Mouse (Mus musculus) liver, adult (tissue): ENCODE measurements around the gene Slco1a1.
A peak's percentile ranks its signal among the peaks of the same experiment; 100 is the strongest.

Experiments used
- GATA4 ChIP-seq: IDR thresholded peaks from 2 replicates; pipeline ENCODE4 v1.6.1; 2014; ENCODE audit warnings: mild to moderate bottlenecking, low read length; ENCODE audit not compliant: insufficient replicate concordance

Slco1a1 gene

DNA sequence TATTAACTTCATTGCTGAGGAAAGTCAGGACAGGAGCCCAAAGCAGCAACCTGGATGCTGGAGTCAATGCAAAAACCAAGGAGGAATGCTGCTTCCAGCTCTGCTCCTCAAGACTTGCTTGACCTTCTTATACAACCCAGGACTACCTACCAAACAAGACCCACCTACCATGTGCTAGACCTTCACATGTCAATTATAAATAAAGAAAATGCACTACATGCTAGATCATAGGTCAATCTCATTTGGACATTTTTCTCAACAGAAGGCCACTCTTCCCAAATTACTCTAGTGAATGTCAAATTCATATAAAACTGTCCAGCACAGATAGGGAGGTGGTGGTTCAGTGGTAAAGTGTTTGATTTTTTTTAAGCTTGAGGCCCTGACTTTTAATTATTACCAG is at the start of gene Slco1a1:
Slco1a1 (minus strand) TSS at position 101 of the 400 bp plus-strand sequence.
- no peak for TF ChIP-seq GATA4

DNA sequence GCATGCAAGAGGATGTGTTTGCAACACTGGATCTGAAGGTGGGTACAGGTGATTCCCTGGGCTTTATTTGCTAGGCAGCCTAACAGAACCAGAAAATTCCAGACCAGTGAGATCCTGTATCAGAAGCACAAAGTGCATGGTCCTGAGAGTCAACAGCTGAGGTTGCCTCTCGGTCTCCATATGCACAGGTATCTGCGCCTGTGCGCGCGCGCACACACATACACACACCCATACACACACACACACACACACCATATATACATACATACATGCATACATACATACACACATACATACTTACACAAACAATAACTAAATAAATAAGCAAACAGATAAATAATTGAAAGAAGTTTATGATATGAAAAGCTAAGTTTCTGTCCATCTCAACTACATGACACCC is 40.0 kb upstream of the Slco1a1 start:
- TF ChIP-seq GATA4 = no peak

DNA sequence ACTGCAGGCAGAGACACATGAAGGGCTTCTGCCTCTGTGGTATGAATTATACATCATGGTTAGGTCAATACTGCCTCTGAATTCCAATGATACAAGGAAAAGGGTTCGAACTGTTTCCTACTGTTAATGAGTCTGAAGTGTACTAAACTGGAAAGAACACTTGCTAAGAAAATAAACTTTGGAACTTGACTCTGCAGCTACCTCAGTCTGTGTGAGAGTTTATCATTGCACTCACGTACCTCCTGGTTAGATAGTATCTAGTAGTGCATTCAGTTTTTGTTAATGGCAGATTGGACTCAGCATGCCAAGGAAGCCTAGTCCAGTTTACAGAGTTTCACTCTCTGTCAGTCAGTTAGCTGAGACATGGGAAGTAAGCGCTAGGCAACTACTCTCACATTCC is 37.9 kb upstream of the Slco1a1 start:
- TF ChIP-seq GATA4 = no peak

DNA sequence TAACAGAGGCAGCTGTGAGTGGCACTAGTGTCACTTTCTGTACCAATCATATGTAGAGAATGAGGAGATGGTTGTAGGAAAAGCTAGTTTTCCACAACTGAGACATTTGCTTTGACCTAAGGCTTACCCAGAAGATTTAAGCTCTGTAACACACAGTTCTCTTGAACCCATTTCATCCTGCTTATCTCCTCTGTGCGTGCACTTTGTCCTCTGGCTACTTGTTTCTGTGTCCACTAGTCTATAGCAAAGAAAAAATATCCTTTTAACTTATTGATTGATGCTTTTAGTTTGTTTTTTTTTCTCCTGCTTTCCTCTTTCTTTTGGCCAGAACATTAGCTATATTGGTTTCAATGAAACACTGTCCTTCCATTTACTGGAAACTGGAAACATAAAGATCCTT is 15.7 kb upstream of the Slco1a1 start:
- TF ChIP-seq GATA4 = peak; percentile 89

DNA sequence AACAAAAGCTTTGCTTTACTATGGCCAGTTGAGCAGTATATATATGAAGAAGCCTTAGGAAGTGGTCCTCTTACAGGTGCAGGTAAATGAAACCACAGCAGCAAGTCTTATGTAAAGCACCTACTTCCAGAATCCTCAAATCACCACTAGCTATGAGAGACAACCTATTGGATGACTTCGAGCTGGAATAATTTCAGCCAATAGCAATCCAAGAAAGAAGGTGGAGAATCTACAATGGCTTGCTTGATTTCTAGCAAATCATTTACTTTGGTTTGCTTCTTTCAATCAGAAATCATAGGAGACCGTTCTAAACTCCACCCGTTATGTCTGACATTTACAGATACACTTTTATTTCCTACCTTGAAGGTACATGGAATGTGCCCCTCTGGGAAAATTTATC is 15.1 kb upstream of the Slco1a1 start:
- no peak for TF ChIP-seq GATA4

DNA sequence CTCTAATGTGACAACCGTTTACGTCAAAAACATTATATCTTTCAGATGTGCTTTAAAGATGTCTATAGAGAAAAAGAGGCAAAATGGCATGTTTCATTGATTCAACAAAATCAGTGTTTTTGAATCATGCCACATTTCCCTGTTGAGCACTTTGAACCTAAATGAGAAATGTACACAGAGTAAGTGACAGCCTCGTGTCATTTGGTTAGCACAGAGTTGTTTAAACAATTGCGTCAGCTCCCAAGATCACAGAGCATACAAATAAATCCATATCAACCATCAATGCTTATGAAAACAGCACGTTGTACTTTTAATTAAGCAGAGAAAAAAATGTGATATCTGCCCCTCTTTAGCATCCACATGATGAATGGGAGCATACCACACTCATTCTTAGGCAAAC is 13.7 kb upstream of the Slco1a1 start:
- TF ChIP-seq GATA4 = no peak

DNA sequence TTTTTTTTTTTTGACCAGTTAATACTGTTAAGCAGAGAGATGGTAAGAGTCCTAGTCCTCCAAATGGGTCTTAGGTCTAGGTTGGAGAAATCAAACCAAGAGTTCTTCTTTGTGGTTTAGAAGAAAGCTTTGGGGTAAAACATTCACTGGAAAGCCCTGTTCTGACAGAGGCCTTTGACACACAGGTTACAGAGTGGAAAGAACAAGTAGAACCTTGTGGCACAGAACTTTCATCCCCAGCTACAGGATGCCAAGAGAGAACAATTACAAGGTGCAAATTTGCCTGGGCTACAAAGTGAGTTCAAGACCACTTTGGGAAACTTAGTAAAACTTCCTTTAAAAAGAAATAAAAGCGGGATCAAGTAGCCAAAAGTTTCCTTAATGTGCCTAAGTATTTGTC is 6.3 kb downstream of the Slco1a1 start:
- no peak for TF ChIP-seq GATA4

DNA sequence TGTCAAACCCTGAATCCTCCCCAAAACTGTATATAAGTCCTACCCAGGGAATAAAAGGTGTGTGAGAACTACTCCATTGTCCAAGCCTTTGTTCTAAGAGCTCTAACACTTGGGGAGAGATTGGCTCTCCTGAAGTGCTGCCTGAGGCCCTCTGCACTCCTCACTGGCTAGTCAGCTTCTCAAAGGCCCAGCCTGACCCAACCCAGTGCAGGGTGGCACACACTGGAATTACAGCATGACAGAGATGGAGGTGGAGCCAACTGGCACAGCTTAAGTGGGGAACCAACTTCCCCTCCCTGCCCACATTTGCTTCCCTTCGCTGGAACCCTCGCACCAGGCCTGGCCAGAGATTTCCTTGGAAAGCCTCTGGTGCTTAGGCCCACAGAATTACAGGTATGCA is 48.6 kb downstream of the Slco1a1 start:
- TF ChIP-seq GATA4 = no peak

DNA sequence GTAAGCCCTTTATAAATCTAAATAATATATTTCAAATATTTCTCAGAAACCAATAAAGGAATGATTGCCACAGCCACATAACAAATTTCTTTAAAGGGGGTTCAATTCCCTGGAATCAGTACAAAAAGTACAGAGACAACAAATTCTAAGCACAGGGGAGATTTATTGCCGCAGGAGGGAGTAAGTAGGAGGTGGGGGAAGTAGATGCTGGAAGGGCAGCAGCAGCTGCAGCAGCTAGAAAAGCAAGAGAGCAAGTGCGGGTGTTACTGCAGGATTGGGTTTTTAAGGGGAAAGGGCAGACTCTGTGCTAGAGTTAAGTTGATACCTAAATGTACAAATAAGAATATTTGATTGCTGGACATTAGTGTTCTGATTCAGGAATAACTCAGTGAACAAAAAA is 57.0 kb downstream of the Slco1a1 start:
- TF ChIP-seq GATA4 = no peak

DNA sequence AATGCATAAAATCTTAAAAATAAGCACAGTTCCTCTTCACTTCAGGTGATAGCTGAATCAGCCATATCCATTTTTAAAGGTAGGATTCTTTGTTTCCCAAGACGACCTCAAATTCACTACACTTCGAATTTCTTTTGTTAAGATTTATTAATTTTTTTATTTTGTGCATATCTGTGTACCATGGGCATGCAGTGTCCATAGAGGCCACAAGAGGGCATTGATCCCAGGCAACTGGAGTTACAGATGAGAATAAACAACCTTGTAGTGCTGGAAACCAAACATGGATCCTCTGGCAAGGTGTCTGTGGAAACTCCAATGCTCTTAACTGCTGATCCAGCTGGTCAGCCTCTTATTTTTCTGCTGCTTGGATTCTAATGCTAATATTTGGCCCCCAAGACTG is 58.5 kb downstream of the Slco1a1 start:
- TF ChIP-seq GATA4 = no peak

DNA sequence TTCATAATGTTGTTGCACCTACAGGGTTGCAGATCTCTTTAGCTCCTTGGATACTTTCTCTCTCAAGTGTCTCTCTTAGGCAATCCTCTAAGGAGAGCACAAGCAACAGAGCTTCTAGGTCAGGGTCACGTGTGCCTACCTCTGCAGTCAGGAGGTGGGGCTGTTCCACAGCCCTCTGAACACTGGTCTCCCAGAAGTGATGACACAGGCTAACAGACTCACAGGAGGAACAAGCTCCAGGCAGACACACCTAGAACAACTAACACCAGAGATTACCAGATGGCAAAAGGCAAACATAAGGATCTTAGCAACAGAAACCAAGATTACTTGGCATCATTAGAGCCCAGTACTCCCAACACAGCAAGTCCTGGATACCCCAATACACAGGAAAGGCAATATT is 64.2 kb downstream of the Slco1a1 start:
- no peak for TF ChIP-seq GATA4

DNA sequence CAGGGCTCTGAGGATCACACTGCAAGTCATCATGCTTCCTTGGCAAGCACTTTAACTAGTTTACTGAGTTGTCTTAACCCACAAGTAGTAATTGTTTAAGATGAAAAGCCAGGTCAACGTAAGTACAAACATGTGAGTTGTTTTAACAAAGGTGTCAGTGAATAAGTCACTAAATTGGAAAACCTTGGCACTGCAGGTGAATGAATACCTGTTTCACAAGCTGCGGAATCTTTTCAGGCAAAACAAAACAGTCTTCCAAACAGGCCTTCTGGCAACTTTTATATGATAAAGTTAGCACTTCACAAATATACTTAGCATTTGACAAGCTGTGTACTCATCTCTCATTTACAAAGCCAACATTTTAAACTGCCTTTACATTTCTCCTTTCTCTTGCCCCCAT is 75.1 kb downstream of the Slco1a1 start:
- TF ChIP-seq GATA4 = no peak

DNA sequence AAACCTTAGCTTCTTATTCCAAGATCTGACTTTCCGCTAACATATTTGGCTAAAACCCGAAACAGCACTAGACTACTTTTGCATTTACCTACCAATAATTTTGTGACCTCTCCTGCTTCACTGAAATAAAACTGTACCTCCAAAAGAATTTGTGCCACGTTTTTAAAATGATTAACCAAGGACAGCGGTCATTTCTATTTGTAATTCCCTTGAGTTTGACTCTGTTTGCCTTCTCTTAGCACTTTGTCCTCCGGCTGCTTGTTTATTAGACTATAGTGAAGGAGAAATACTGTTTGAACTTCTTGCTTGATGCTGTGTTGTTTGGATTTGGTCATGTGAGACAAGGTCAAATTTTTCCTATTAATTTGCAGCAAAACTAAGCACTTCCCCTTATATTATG is 78.0 kb downstream of the Slco1a1 start:
- TF ChIP-seq GATA4 = no peak

DNA sequence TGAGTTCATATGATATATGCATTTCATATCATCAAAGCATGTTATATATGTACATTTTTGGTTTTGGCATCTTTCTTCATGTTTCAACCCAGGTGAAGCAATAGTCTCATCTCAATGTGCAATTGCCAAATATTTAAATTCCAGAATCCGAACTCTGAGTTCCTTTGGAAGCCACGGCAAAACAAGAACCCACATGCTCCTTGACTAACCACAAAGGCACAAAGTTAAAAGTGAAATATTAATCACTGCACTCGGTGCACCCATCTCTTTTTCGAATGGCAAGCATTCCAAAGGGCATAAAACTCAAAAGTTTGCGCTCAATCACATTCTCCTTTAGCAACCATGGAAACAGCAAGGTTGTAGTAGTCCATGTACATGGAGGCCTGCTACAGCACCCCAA is 80.7 kb downstream of the Slco1a1 start:
- no peak for TF ChIP-seq GATA4

DNA sequence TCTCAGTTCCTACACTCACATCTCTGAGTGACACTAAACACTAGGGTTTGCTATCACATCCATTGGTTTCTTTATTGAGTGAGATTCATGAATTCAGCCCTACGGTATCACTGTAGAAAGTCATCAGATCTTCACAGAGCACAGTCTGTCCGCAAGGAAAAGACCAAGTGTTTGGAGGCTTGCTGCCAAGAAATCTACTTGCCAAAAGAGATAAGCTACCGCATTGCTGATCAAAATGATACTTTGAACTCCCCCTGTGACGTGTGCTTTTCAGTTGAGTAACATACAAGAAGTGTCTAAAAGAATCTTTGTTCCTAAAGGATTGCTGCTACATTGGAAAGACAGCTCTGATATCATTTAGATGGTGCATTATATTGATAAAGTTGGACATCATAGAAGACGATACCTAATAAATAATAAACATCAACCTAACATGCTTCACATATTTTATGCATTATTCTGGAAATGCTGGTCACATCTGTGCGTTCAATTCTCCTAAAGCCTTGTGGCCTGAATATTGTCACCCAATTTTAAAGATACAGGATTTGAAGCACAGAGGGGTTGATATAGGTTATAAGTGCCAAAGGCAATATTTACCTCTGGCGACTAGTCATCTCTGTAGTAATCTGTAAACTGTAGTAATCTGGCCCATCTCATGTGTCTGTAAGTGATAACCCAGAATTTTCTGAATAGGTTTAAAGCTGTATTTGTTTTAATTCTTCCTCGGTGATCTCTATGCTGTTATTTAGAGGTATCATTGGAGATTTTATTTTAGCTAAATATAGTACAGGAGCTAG is 88.8 kb downstream of the Slco1a1 start:
- peak; percentile 98 for TF ChIP-seq GATA4
